ENCODE assay signal across 9 mouse cellular contexts in genomic region chr3:144453701-144454430, GRCm38 (mm10).
DNase-seq lines count a peak whose midpoint lies in the region; ATAC-seq and TF ChIP-seq lines count a peak whose summit lies in the region.
"Had no signal": no experiment of that assay in that cellular context is flagged by ENCODE, and none has a peak within 500 bp of the region (broad histone marks: within the 10 kb centered on the region; RNA-seq: fewer than 3 reads in every experiment).

No protein-coding gene starts in this region.

- H3K4me3 ChIP-seq in liver, embryonic 14.5 days (ENCODE audit: insufficient read depth in 1 of 2, low read depth in 2 of 2, low read length in 2 of 2) = no peak overlapping the region
- no peak overlapping the region for H3K4me3 ChIP-seq in neural tube, embryonic 13.5 days

- ATAC-seq in granulocyte monocyte progenitor cell, adult 5-6 weeks (replicated peaks; ENCODE audit: poor library complexity, severe bottlenecking) = peak; percentile 89
- peak; percentile 74 for ATAC-seq in liver, embryonic 14.5 days (ENCODE audit: insufficient read depth)
- peak; percentile 84 for ATAC-seq in neural tube, embryonic 13.5 days (ENCODE audit: low read depth)

- no peak overlapping the region for H3K9ac ChIP-seq in liver, embryonic 14.5 days (replicated peaks)
- peak overlapping the region; percentile 53 for H3K9ac ChIP-seq in neural tube, embryonic 13.5 days

- H3K4me1 ChIP-seq in liver, embryonic 14.5 days (replicated peaks; ENCODE audit: control insufficient read depth in 2 of 2, insufficient read depth in 2 of 2, low read length in 1 of 2) = no peaks in the 10 kb centered on the region
- peaks cover 21% of the 10 kb centered on the region for H3K4me1 ChIP-seq in neural tube, embryonic 13.5 days (replicated peaks)

- H3K36me3 ChIP-seq in liver, embryonic 14.5 days (replicated peaks; ENCODE audit: control insufficient read depth, insufficient read depth, low read depth) = no peaks in the 10 kb centered on the region
- H3K36me3 ChIP-seq in neural tube, embryonic 13.5 days = peaks cover 18% of the 10 kb centered on the region; the same call in 1 of the 2 replicates

- TF ChIP-seq CTCF in liver, embryonic 14.5 days (IDR thresholded peaks at IDR 0.05; ENCODE audit: low read depth) = peak; percentile 87

- WGBS in liver, embryonic 14.5 days (ENCODE audit: insufficient replicate concordance) = 58% methylated on average over 19 of the region's 19 CpGs
- WGBS in neural tube, embryonic 13.5 days = 62% methylated on average over 19 of the region's 19 CpGs

- TF ChIP-seq EP300 in liver, embryonic 14.5 days (IDR thresholded peaks at IDR 0.05; ENCODE audit: low read depth) = no peak

- no peak overlapping the region for H3K27ac ChIP-seq in liver, embryonic 14.5 days
- H3K27ac ChIP-seq in neural tube, embryonic 13.5 days (replicated peaks) = peak overlapping the region; percentile 59
- H3K27ac ChIP-seq: macrophage had no signal

- H3K9me3 ChIP-seq in liver, embryonic 14.5 days (ENCODE audit: control insufficient read depth, low read length) = no peaks in the 10 kb centered on the region
- H3K9me3 ChIP-seq in neural tube, embryonic 13.5 days = no peaks in the 10 kb centered on the region

- peak; percentile 84 for DNase-seq in 416B (ENCODE audit: low read depth)
- peak; percentile 26 to 49 for DNase-seq in CD8-positive naive resting alpha-beta T cell, adult 2 months (ENCODE audit: low read depth in 2 of 2, low spot score in 2 of 2)
- peak; percentile 56 for DNase-seq in cerebellum, adult 8-10 months
- DNase-seq in kidney, adult 11 months = peak; percentile 17
- peak; percentile 33 to 56 (median 38) for DNase-seq in liver, embryonic 14.5 days (ENCODE audit: low read depth in 3 of 3, low spot score in 3 of 3)
- DNase-seq in gastrocnemius, postnatal 25 days = no peak

- no peaks in the 10 kb centered on the region for H3K27me3 ChIP-seq in liver, embryonic 14.5 days (ENCODE audit: control insufficient read depth, insufficient read depth, low read length)
- H3K27me3 ChIP-seq in neural tube, embryonic 13.5 days = no peaks in the 10 kb centered on the region

- H3K4me2 ChIP-seq in liver, embryonic 14.5 days (ENCODE audit: low read depth) = no peak overlapping the region
- H3K4me2 ChIP-seq in neural tube, embryonic 13.5 days = no peak overlapping the region
